Mouse (Mus musculus) lung, embryonic 16.5 days (tissue): ENCODE results near the gene Smoc2. TPM values are rescaled to one million over a fixed set of nuclear protein-coding genes. Genes with fewer than 3 reads are reported as not detected.

Source experiments
- ATAC-seq: fragments of 200-750 bp; cut with Nextera tagmentation; 2 replicates; pipeline ENCODE4 v1.8.0; 2017; ENCODE audit warnings: low read depth, mild to moderate bottlenecking, moderate library complexity
- H3K27ac ChIP-seq: fragments of 300-500 bp; sonication (generic); 2 replicates; pipeline ENCODE4 v1.5.1; 2014; ENCODE audit warnings: mild to moderate bottlenecking, control low read depth, low read length
- H3K27me3 ChIP-seq: fragments of 300-500 bp; sonication (generic); 2 replicates; pipeline ENCODE4 v1.6.1; 2014; ENCODE audit warnings: low read depth, low read length, mixed read lengths; ENCODE audit not compliant: control insufficient read depth, insufficient read depth
- H3K36me3 ChIP-seq: fragments of 300-500 bp; sonication (generic); 2 replicates; pipeline ENCODE4 v1.6.1; 2014; ENCODE audit warnings: low read length; ENCODE audit not compliant: control insufficient read depth, insufficient read depth
- H3K4me1 ChIP-seq: fragments of 300-500 bp; sonication (generic); replicated peaks from 2 replicates; pipeline ENCODE4 v1.6.1; 2014; ENCODE audit warnings: low read length, mixed read lengths; ENCODE audit not compliant: control insufficient read depth, insufficient read depth
- H3K4me2 ChIP-seq: fragments of 300-500 bp; sonication (generic); 2 replicates; pipeline ENCODE4 v1.6.1; 2014; ENCODE audit warnings: low read depth, low read length, control low read depth
- H3K4me3 ChIP-seq: fragments of 300-500 bp; sonication (generic); 2 replicates; pipeline ENCODE4 v1.5.1; 2014; ENCODE audit warnings: mild to moderate bottlenecking, low read length, control low read depth
- H3K9ac ChIP-seq: fragments of 300-500 bp; sonication (generic); 2 replicates; pipeline ENCODE4 v1.6.1; 2014; ENCODE audit warnings: low read length, control low read depth
- H3K9me3 ChIP-seq: fragments of 300-500 bp; sonication (generic); 2 replicates; pipeline ENCODE4 v1.6.1; 2016; ENCODE audit warnings: low read length; ENCODE audit not compliant: control insufficient read depth
- WGBS: fragments of 180-500 bp; shearing (Covaris S2); extraction: QIAGEN DNeasy Blood & Tissue Kit; methylation state at CpG from one replicate; pipeline ENCODE4 v1.1.7; 2014; 5-methylcytosine and 5-hydroxymethylcytosine counted together
- polyA plus RNA-seq: library from polyadenylated mRNA; unstranded; fragments of >200 nt; fragmentation: Nextera tagmentation; extraction: Ambion mirVana; gene quantifications from 2 replicates; pipeline ENCODE4 v1.2.1, GENCODE M21; 2015

The Smoc2 gene
- polyA plus RNA-seq, 1 experiment from 2014 or later: 48.9 TPM

DNA sequence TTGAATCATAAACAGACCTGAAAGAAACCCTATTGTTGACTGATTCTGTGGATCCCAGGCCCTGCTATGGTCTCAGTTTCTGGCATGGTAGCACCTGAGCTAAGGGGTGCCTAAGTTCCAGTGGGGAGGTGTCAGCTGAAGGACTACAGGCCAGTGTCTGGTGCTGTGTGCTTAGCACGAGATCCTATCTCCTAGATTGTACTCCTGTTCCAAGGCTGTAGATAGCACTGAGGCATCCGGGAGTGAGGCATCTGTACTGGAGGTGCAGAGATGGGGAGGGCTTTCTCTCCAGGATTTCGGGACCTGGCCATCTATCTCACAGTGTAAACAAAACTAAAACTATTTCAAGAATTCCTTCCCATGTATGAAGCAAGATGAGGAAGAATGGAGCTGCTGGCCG is 38.1 kb downstream of the Smoc2 start:
- Histone ChIP-seq H3K9ac (no peak overlapping the region), H3K9me3 (no peaks in the 10 kb centered on the region), H3K4me3 (no peak overlapping the region), H3K4me2 (no peak overlapping the region), H3K27me3 (no peaks in the 10 kb centered on the region), H3K4me1 (no peaks in the 10 kb centered on the region), H3K27ac (no peak overlapping the region), H3K36me3 (no peaks in the 10 kb centered on the region)
- 23% methylated on average over 4 of the region's 4 CpGs for WGBS
- ATAC-seq: no peak

- Histone ChIP-seq H3K36me3 (no peaks in the 10 kb centered on the region), H3K4me3 (no peak overlapping the region), H3K27ac (no peak overlapping the region), H3K4me2 (no peak overlapping the region), H3K27me3 (no peaks in the 10 kb centered on the region), H3K9ac (no peak overlapping the region), H3K9me3 (no peaks in the 10 kb centered on the region), H3K4me1 (no peaks in the 10 kb centered on the region)
- no peak for ATAC-seq
- WGBS: 68% methylated on average over 7 of the region's 7 CpGs
Observed at GRCm38 (mm10) chr17:14326156-14326555, 46.9 kb downstream of the Smoc2 start.

DNA sequence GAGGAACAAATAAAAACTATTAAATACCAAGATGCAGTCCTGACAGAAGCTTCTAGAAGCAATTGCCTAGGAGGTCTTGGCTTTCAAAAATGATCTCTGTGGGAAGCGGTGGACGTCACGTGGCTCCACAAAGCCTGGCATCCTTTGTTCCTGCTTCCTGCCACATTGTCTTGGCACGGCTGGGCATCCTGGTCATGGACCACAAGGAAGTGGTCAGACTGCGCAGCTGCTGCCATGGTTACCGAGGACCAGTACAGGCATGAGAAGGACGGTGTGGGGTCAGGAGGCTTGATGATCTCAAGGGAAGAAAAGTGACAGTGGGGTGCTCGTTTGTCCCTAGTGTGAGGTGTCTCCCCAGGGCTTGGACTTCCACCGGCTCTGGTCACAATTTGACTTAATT is 48.7 kb downstream of the Smoc2 start:
- H3K9ac ChIP-seq: no peak overlapping the region
- 76% methylated on average over 9 of the region's 9 CpGs for WGBS

GRCm38 (mm10) chr17:14330498-14330897 is 51.2 kb downstream of the Smoc2 start:
- ATAC-seq: no peak

More for the DNA sequence above, 48.7 kb downstream of the Smoc2 start:
- no peak overlapping the region for H3K4me2 ChIP-seq
- no peak overlapping the region for H3K4me3 ChIP-seq
- no peak overlapping the region for H3K27ac ChIP-seq
- H3K36me3 ChIP-seq: no peaks in the 10 kb centered on the region
- no peaks in the 10 kb centered on the region for H3K27me3 ChIP-seq
- H3K4me1 ChIP-seq: no peaks in the 10 kb centered on the region
- ATAC-seq: no peak
- no peaks in the 10 kb centered on the region for H3K9me3 ChIP-seq

GRCm38 (mm10) chr17:14339932-14340557 is 60.7 kb downstream of the Smoc2 start:
- 59% methylated on average over 5 of the region's 5 CpGs for WGBS
- Histone ChIP-seq H3K9me3 (no peaks in the 10 kb centered on the region), H3K4me3 (no peak overlapping the region), H3K9ac (no peak overlapping the region), H3K4me1 (no peaks in the 10 kb centered on the region), H3K27me3 (no peaks in the 10 kb centered on the region), H3K27ac (no peak overlapping the region), H3K4me2 (no peak overlapping the region), H3K36me3 (no peaks in the 10 kb centered on the region)
- no peak for ATAC-seq

More at GRCm38 (mm10) chr17:14330498-14330897, 51.2 kb downstream of the Smoc2 start:
- Histone ChIP-seq H3K27ac (no peak overlapping the region), H3K36me3 (no peaks in the 10 kb centered on the region), H3K4me1 (no peaks in the 10 kb centered on the region), H3K9ac (no peak overlapping the region), H3K4me2 (no peak overlapping the region), H3K4me3 (no peak overlapping the region), H3K27me3 (no peaks in the 10 kb centered on the region), H3K9me3 (no peaks in the 10 kb centered on the region)
- WGBS: 81% methylated on average over 7 of the region's 7 CpGs

DNA sequence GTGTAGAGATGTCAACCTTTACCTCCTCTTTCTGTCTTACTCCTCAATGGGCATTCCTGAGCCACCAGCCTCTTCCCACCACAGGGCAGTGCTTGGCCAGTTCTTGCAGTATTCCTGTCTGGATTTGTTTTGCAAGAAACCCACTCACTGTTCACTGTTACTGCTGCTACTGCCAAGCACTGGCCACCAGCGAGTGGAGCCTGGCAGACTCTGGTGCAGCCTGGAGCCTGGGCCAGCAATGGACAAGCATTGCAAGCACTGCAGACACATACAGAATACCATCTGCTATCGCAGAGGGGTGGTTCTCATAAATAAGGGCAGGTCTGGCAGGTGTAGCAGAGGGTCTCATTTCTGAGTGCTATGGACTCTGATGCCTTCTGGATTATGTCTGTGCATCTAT is 61.4 kb downstream of the Smoc2 start:
- no peaks in the 10 kb centered on the region for H3K36me3 ChIP-seq
- no peak overlapping the region for H3K4me2 ChIP-seq
- 69% methylated on average over 2 of the region's 2 CpGs for WGBS
- H3K4me1 ChIP-seq: no peaks in the 10 kb centered on the region
- no peak overlapping the region for H3K9ac ChIP-seq
- no peak for ATAC-seq
- H3K27me3 ChIP-seq: no peaks in the 10 kb centered on the region
- no peak overlapping the region for H3K4me3 ChIP-seq
- no peak overlapping the region for H3K27ac ChIP-seq
- no peaks in the 10 kb centered on the region for H3K9me3 ChIP-seq

GRCm38 (mm10) chr17:14342511-14342910 is 63.2 kb downstream of the Smoc2 start:
- WGBS: 40% methylated on average over 8 of the region's 8 CpGs
- Histone ChIP-seq H3K27ac (no peak overlapping the region), H3K9me3 (no peaks in the 10 kb centered on the region), H3K4me1 (no peaks in the 10 kb centered on the region), H3K36me3 (no peaks in the 10 kb centered on the region), H3K4me2 (no peak overlapping the region), H3K9ac (no peak overlapping the region), H3K4me3 (no peak overlapping the region), H3K27me3 (no peaks in the 10 kb centered on the region)
- ATAC-seq: no peak

DNA sequence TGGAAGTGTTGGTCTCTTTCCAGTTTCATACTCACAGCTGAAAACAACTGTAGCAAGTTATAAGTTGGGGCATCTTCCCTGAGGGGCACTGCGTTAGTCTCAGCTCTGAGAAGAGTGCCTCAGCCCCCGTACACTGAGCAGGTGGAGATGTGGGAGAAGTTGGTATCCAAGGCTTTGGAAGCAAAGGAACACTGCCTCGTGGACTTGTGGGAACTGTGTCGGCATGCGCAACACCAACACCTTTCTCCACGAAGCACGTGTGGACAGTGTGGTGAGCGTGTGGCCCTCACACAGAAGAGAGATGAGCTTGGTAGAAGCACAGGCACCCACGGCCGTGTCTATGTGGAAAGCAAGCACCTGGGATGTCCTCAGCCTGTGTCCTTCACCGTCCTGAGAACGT is 64.1 kb downstream of the Smoc2 start:
- whole genome bisulfite sequencing: 79% methylated on average over 12 of the region's 12 CpGs
- no peak overlapping the region for H3K4me3 ChIP-seq
- H3K27me3 ChIP-seq: no peaks in the 10 kb centered on the region
- H3K27ac ChIP-seq: no peak overlapping the region
- no peaks in the 10 kb centered on the region for H3K36me3 ChIP-seq
- H3K4me1 ChIP-seq: no peaks in the 10 kb centered on the region
- no peak overlapping the region for H3K4me2 ChIP-seq
- H3K9me3 ChIP-seq: no peaks in the 10 kb centered on the region
- ATAC-seq: no peak
- H3K9ac ChIP-seq: no peak overlapping the region

DNA sequence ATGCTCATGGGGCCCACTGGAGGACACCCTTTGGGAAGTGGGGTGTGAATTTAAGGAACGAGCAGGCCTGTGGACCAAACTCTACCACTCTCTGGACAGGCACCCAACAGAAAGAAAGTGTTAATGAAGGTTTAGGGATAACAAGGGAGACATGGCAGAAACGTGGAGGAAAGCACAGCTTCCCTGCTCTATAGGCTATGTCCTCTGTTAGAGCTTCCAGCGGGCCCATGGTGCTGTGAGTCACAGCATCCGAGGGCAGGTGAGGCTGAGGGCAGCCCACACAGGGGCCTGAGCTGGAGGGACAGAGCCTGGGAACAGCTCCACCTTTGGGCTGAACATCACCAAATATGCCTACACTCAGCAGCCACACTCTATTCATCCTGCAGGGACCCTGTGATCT is 66.2 kb downstream of the Smoc2 start:
- Histone ChIP-seq H3K36me3 (no peaks in the 10 kb centered on the region), H3K9ac (no peak overlapping the region), H3K4me2 (no peak overlapping the region), H3K4me1 (no peaks in the 10 kb centered on the region), H3K4me3 (no peak overlapping the region), H3K27me3 (no peaks in the 10 kb centered on the region), H3K27ac (no peak overlapping the region), H3K9me3 (no peaks in the 10 kb centered on the region)
- ATAC-seq: no peak
- WGBS: 64% methylated on average over 4 of the region's 4 CpGs

- H3K9me3 ChIP-seq: no peaks in the 10 kb centered on the region
- no peaks in the 10 kb centered on the region for H3K36me3 ChIP-seq
- no peak overlapping the region for H3K4me3 ChIP-seq
- no peak overlapping the region for H3K9ac ChIP-seq
- H3K27me3 ChIP-seq: no peaks in the 10 kb centered on the region
- no peaks in the 10 kb centered on the region for H3K4me1 ChIP-seq
- WGBS: 80% methylated on average over 3 of the region's 3 CpGs
- H3K27ac ChIP-seq: no peak overlapping the region
- no peak for ATAC-seq
- no peak overlapping the region for H3K4me2 ChIP-seq
Observed at GRCm38 (mm10) chr17:14346891-14347290, 67.6 kb downstream of the Smoc2 start.
